Mouse (Mus musculus): ENCODE measurements around the gene Msh3.

DNA sequence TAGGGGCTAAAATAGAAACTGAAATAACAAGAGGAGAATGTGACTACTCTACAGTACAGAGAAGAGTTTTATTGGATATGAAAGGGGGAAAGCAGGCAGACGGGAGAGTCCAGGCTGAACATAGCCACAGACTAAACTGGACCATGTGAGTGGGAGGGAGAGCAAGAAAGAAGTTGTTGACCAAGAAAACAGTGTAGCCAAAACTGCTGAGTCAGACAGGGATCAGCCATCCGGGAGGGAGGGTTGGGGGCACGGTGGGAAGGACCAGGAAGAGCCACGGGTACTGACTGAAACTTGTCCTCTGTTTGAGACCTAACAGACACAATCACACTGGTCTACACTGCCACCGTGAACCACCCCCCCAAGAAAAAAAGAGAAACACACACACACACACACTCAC is 28.8 kb downstream of the Msh3 start:
- TF ChIP-seq CTCF (conservative IDR thresholded peaks at IDR 0.05; ENCODE audit: low read length) (no peak), POU5F1 (IDR thresholded peaks at IDR 0.05; ENCODE audit: borderline replicate concordance, low read length) (no peak), NANOG (IDR thresholded peaks at IDR 0.05; ENCODE audit: borderline replicate concordance, low read length) (no peak)
